Mouse (Mus musculus): ENCODE data around the gene Oosp2. TPM values are rescaled to one million over a fixed set of nuclear protein-coding genes. Genes with fewer than 3 reads are reported as not detected.

Oosp2 gene
- polyA plus RNA-seq, 1 experiment from 2014 or later: not detected

- Histone ChIP-seq H3K4me2 (no peak overlapping the region), H3K27ac (no peak overlapping the region), H3K9me3 (replicated peaks) (no peaks in the 10 kb centered on the region), H3K4me1 (no peaks in the 10 kb centered on the region), H3K9ac (no peak overlapping the region), H3K36me3 (no peaks in the 10 kb centered on the region), H3K27me3 (no peaks in the 10 kb centered on the region), H3K4me3 (replicated peaks) (no peak overlapping the region)
- ATAC-seq (replicated peaks; ENCODE audit: low FRiP score): no peak
- WGBS: 92% methylated on average over 2 of the region's 2 CpGs
These were observed 58.3 kb downstream of the Oosp2 start for GRCm38 (mm10) chr19:11602026-11602425.

- Histone ChIP-seq H3K9me3 (replicated peaks) (no peaks in the 10 kb centered on the region), H3K4me2 (no peak overlapping the region), H3K4me1 (no peaks in the 10 kb centered on the region), H3K27me3 (no peaks in the 10 kb centered on the region), H3K27ac (no peak overlapping the region), H3K4me3 (replicated peaks) (no peak overlapping the region), H3K36me3 (no peaks in the 10 kb centered on the region), H3K9ac (no peak overlapping the region)
- 87% methylated on average over 3 of the region's 3 CpGs for WGBS
- ATAC-seq (replicated peaks; ENCODE audit: low FRiP score): no peak
These were observed 59.0 kb downstream of the Oosp2 start for GRCm38 (mm10) chr19:11601349-11601748.

Other genes starting within 250 kb of the Oosp2 start
- 0.06 TPM in 1 of 2 replicates, not detected in the other for gene Ms4a4b, start 217.0 kb downstream of the Oosp2 start, polyA plus RNA-seq (2015; fragmentation: Nextera tagmentation; extraction: Ambion mirVana)
- gene Ms4a6c, start 191.2 kb downstream of the Oosp2 start, polyA plus RNA-seq (2015; fragmentation: Nextera tagmentation; extraction: Ambion mirVana): 5.1 and 5.2 TPM in 2 replicates
- not detected in 2 replicates for gene Gm8369, start 174.6 kb downstream of the Oosp2 start, polyA plus RNA-seq (2015; fragmentation: Nextera tagmentation; extraction: Ambion mirVana)
- 3.8 TPM in 2 replicates for gene Ms4a6b, start 144.0 kb downstream of the Oosp2 start, polyA plus RNA-seq (2015; fragmentation: Nextera tagmentation; extraction: Ambion mirVana)
- 0.10 and 0.30 TPM in 2 replicates for gene Ms4a4d, start 123.8 kb downstream of the Oosp2 start, polyA plus RNA-seq (2015; fragmentation: Nextera tagmentation; extraction: Ambion mirVana)
- gene Ms4a6d, start 55.7 kb downstream of the Oosp2 start, polyA plus RNA-seq (2015; fragmentation: Nextera tagmentation; extraction: Ambion mirVana): 2.8 and 4.2 TPM in 2 replicates
- gene Ms4a2, start 36.8 kb downstream of the Oosp2 start, polyA plus RNA-seq (2015; fragmentation: Nextera tagmentation; extraction: Ambion mirVana): 1.3 and 2.0 TPM in 2 replicates
- gene Ms4a3, start 19.7 kb downstream of the Oosp2 start, polyA plus RNA-seq (2015; fragmentation: Nextera tagmentation; extraction: Ambion mirVana): 0.17 and 0.55 TPM in 2 replicates
- not detected in 2 replicates for gene Oosp1, start 30.6 kb upstream of the Oosp2 start, polyA plus RNA-seq (2015; fragmentation: Nextera tagmentation; extraction: Ambion mirVana)
- not detected in 2 replicates for gene Oosp3, start 36.5 kb upstream of the Oosp2 start, polyA plus RNA-seq (2015; fragmentation: Nextera tagmentation; extraction: Ambion mirVana)
- not detected in 2 replicates for gene Gif, start 87.0 kb upstream of the Oosp2 start, polyA plus RNA-seq (2015; fragmentation: Nextera tagmentation; extraction: Ambion mirVana)
- 52.2 and 52.6 TPM in 2 replicates for gene Mrpl16, start 109.8 kb upstream of the Oosp2 start, polyA plus RNA-seq (2015; fragmentation: Nextera tagmentation; extraction: Ambion mirVana)
- gene Stx3, start 158.8 kb upstream of the Oosp2 start, polyA plus RNA-seq (2015; fragmentation: Nextera tagmentation; extraction: Ambion mirVana): 20.4 TPM in 2 replicates
- gene Olfr1417, start 178.7 kb upstream of the Oosp2 start, polyA plus RNA-seq (2015; fragmentation: Nextera tagmentation; extraction: Ambion mirVana): not detected in 2 replicates
- gene Olfr1418, start 200.5 kb upstream of the Oosp2 start, polyA plus RNA-seq (2015; fragmentation: Nextera tagmentation; extraction: Ambion mirVana): not detected in 2 replicates
- gene Olfr1419, start 214.5 kb upstream of the Oosp2 start, polyA plus RNA-seq (2015; fragmentation: Nextera tagmentation; extraction: Ambion mirVana): not detected in 2 replicates
- 0.16 TPM in 1 of 2 replicates, not detected in the other for gene Olfr1420, start 226.0 kb upstream of the Oosp2 start, polyA plus RNA-seq (2015; fragmentation: Nextera tagmentation; extraction: Ambion mirVana)

Data from kidney, embryonic 15.5 days (tissue).